Mouse (Mus musculus): ENCODE results near the gene Itpr2. TPM values are rescaled to one million over a fixed set of nuclear protein-coding genes. Genes with fewer than 3 reads are reported as not detected.

Itpr2 gene
- polyA plus RNA-seq, 1 experiment from 2014 or later, result 9.3 TPM

GRCm38 (mm10) chr6:146208983-146209382 lies 293.0 kb downstream of the Itpr2 start:
- no peak overlapping the region for H3K9ac ChIP-seq
- H3K9me3 ChIP-seq, result no peaks in the 10 kb centered on the region
- H3K4me3 ChIP-seq, result no peak overlapping the region
- no peak overlapping the region for H3K4me2 ChIP-seq
- no peaks in the 10 kb centered on the region for H3K27me3 ChIP-seq (replicated peaks)
- WGBS, result 85% methylated on average over 6 of the region's 6 CpGs
- H3K27ac ChIP-seq, result no peak overlapping the region
- H3K4me1 ChIP-seq, result no peaks in the 10 kb centered on the region
- H3K36me3 ChIP-seq (replicated peaks), result no peaks in the 10 kb centered on the region
- ATAC-seq (replicated peaks), result no peak

GRCm38 (mm10) chr6:146207204-146207959 lies 294.6 kb downstream of the Itpr2 start:
- Histone ChIP-seq H3K4me1 (no peaks in the 10 kb centered on the region), H3K36me3 (replicated peaks) (no peaks in the 10 kb centered on the region), H3K9ac (no peak overlapping the region), H3K4me3 (no peak overlapping the region), H3K9me3 (no peaks in the 10 kb centered on the region), H3K4me2 (no peak overlapping the region), H3K27me3 (replicated peaks) (no peaks in the 10 kb centered on the region), H3K27ac (no peak overlapping the region)
- ATAC-seq (replicated peaks), result no peak
- 88% methylated on average over 10 of the region's 10 CpGs for WGBS

- Histone ChIP-seq H3K36me3 (replicated peaks) (no peaks in the 10 kb centered on the region), H3K4me3 (no peak overlapping the region), H3K4me2 (no peak overlapping the region), H3K4me1 (no peaks in the 10 kb centered on the region), H3K27me3 (replicated peaks) (no peaks in the 10 kb centered on the region), H3K9me3 (no peaks in the 10 kb centered on the region), H3K27ac (no peak overlapping the region), H3K9ac (no peak overlapping the region)
- 91% methylated on average over 2 of the region's 2 CpGs for WGBS
- no peak for ATAC-seq (replicated peaks)
These were observed 296.9 kb downstream of the Itpr2 start for GRCm38 (mm10) chr6:146205136-146205535.

- Histone ChIP-seq H3K4me2 (no peak overlapping the region), H3K9ac (no peak overlapping the region), H3K27ac (no peak overlapping the region), H3K4me3 (no peak overlapping the region), H3K9me3 (no peaks in the 10 kb centered on the region), H3K27me3 (replicated peaks) (no peaks in the 10 kb centered on the region), H3K36me3 (replicated peaks) (no peaks in the 10 kb centered on the region), H3K4me1 (no peaks in the 10 kb centered on the region)
- 86% methylated on average over 4 of the region's 4 CpGs for WGBS
- no peak for ATAC-seq (replicated peaks)
These were observed 297.6 kb downstream of the Itpr2 start for GRCm38 (mm10) chr6:146204470-146204869.

GRCm38 (mm10) chr6:146197868-146198379 lies 304.1 kb downstream of the Itpr2 start:
- Histone ChIP-seq H3K36me3 (replicated peaks) (no peaks in the 10 kb centered on the region), H3K27ac (no peak overlapping the region), H3K27me3 (replicated peaks) (no peaks in the 10 kb centered on the region), H3K9me3 (no peaks in the 10 kb centered on the region), H3K4me3 (no peak overlapping the region), H3K4me2 (no peak overlapping the region), H3K4me1 (no peaks in the 10 kb centered on the region), H3K9ac (no peak overlapping the region)
- WGBS, result 94% methylated on average over 7 of the region's 7 CpGs
- ATAC-seq (replicated peaks), result no peak

- WGBS, result 79% methylated on average over 1 of the region's 1 CpGs
- no peak overlapping the region for H3K9ac ChIP-seq
- H3K36me3 ChIP-seq (replicated peaks), result no peaks in the 10 kb centered on the region
These were observed 305.3 kb downstream of the Itpr2 start for GRCm38 (mm10) chr6:146196701-146197100.

GRCm38 (mm10) chr6:146195854-146196457 lies 306.1 kb downstream of the Itpr2 start:
- no peak overlapping the region for H3K4me3 ChIP-seq
- H3K36me3 ChIP-seq (replicated peaks), result no peaks in the 10 kb centered on the region
- WGBS, result 92% methylated on average over 7 of the region's 7 CpGs
- no peak overlapping the region for H3K27ac ChIP-seq
- no peaks in the 10 kb centered on the region for H3K9me3 ChIP-seq
- H3K27me3 ChIP-seq (replicated peaks), result no peaks in the 10 kb centered on the region
- no peak overlapping the region for H3K9ac ChIP-seq
- H3K4me2 ChIP-seq, result no peak overlapping the region
- ATAC-seq (replicated peaks), result no peak
- H3K4me1 ChIP-seq, result no peaks in the 10 kb centered on the region

More at GRCm38 (mm10) chr6:146196701-146197100, 305.3 kb downstream of the Itpr2 start:
- Histone ChIP-seq H3K27ac (no peak overlapping the region), H3K4me1 (no peaks in the 10 kb centered on the region), H3K27me3 (replicated peaks) (no peaks in the 10 kb centered on the region), H3K9me3 (no peaks in the 10 kb centered on the region), H3K4me3 (no peak overlapping the region), H3K4me2 (no peak overlapping the region)
- no peak for ATAC-seq (replicated peaks)

- ATAC-seq (replicated peaks), result no peak
- 85% methylated on average over 5 of the region's 5 CpGs for WGBS
These were observed 310.1 kb downstream of the Itpr2 start for GRCm38 (mm10) chr6:146191931-146192330.

GRCm38 (mm10) chr6:146190006-146190405 lies 312.0 kb downstream of the Itpr2 start:
- Histone ChIP-seq H3K4me1 (0 out of 2 replicates have a peak, but pooled peaks cover 3% of the 10 kb centered on the region), H3K4me3 (no peak overlapping the region), H3K9me3 (no peaks in the 10 kb centered on the region), H3K27ac (no peak overlapping the region), H3K36me3 (replicated peaks) (no peaks in the 10 kb centered on the region), H3K4me2 (no peak overlapping the region), H3K27me3 (replicated peaks) (no peaks in the 10 kb centered on the region), H3K9ac (no peak overlapping the region)
- WGBS, result 80% methylated on average over 8 of the region's 8 CpGs
- no peak for ATAC-seq (replicated peaks)

More at GRCm38 (mm10) chr6:146191931-146192330, 310.1 kb downstream of the Itpr2 start:
- H3K27me3 ChIP-seq (replicated peaks), result no peaks in the 10 kb centered on the region
- no peak overlapping the region for H3K9ac ChIP-seq
- H3K4me3 ChIP-seq, result no peak overlapping the region
- no peak overlapping the region for H3K27ac ChIP-seq
- no peaks in the 10 kb centered on the region for H3K36me3 ChIP-seq (replicated peaks)
- 0 out of 2 replicates have a peak, but pooled peaks cover 3% of the 10 kb centered on the region for H3K4me1 ChIP-seq
- H3K4me2 ChIP-seq, result no peak overlapping the region
- H3K9me3 ChIP-seq, result no peaks in the 10 kb centered on the region

- H3K4me1 ChIP-seq, result 0 out of 2 replicates have a peak, but pooled peaks cover 3% of the 10 kb centered on the region
- no peak overlapping the region for H3K4me2 ChIP-seq
- H3K9me3 ChIP-seq, result no peaks in the 10 kb centered on the region
- ATAC-seq (replicated peaks), result no peak
- H3K9ac ChIP-seq, result no peak overlapping the region
- no peaks in the 10 kb centered on the region for H3K36me3 ChIP-seq (replicated peaks)
- no peak overlapping the region for H3K27ac ChIP-seq
- 90% methylated on average over 2 of the region's 2 CpGs for WGBS
- H3K4me3 ChIP-seq, result no peak overlapping the region
- no peaks in the 10 kb centered on the region for H3K27me3 ChIP-seq (replicated peaks)
These were observed 316.5 kb downstream of the Itpr2 start for GRCm38 (mm10) chr6:146185532-146185931.

GRCm38 (mm10) chr6:146184771-146185170 lies 317.3 kb downstream of the Itpr2 start:
- Histone ChIP-seq H3K36me3 (replicated peaks) (no peaks in the 10 kb centered on the region), H3K9me3 (no peaks in the 10 kb centered on the region), H3K4me2 (no peak overlapping the region), H3K9ac (no peak overlapping the region), H3K4me3 (no peak overlapping the region), H3K27ac (no peak overlapping the region), H3K27me3 (replicated peaks) (no peaks in the 10 kb centered on the region), H3K4me1 (0 out of 2 replicates have a peak, but pooled peaks cover under 1% of the 10 kb centered on the region)
- WGBS, result 92% methylated on average over 9 of the region's 9 CpGs
- no peak for ATAC-seq (replicated peaks)

GRCm38 (mm10) chr6:146174644-146175250 lies 327.3 kb downstream of the Itpr2 start:
- Histone ChIP-seq H3K27ac (no peak overlapping the region), H3K9ac (no peak overlapping the region), H3K4me2 (no peak overlapping the region), H3K9me3 (no peaks in the 10 kb centered on the region), H3K36me3 (replicated peaks) (no peaks in the 10 kb centered on the region), H3K4me3 (no peak overlapping the region), H3K27me3 (replicated peaks) (no peaks in the 10 kb centered on the region), H3K4me1 (no peaks in the 10 kb centered on the region)
- no peak for ATAC-seq (replicated peaks)
- WGBS, result 96% methylated on average over 4 of the region's 4 CpGs

Data from midbrain, embryonic 15.5 days (tissue).